ENCODE assay signal across 29 mouse cellular contexts in the genomic region with DNA sequence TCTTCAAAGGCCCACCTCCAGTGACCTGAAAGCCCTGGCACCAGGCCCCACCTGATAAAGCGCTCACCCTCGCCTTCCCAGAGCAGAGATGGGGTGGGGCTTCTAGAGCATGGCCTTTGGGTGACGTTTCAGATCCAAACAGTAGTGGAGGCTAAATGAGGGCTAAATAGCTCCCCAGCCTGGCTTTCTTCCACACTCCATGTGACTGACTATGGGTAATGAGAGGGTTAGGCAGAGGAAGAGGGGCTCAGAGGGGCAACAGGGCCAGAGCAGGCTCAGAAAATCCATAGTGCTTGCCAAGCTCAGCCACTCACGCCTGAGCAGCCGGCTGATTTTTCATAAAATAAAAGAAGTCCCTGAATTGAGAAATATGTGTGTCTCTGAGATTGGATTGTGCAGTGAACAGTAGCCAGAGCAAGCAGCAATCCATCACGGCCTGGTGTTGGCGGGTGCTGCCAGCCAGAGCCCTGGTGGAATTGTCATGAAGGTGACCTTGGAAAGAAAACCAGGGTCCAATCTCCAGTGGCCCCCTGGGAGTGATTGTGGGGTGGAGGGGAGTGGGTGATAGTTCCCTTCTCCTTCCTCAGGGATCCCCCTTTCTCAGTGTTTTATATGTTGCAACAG.
DNase-seq lines count a peak whose midpoint lies in the region; ATAC-seq and TF ChIP-seq lines count a peak whose summit lies in the region.
"Had no signal": no experiment of that assay in that cellular context is flagged by ENCODE, and none has a peak within 500 bp of the region (broad histone marks: within the 10 kb centered on the region; RNA-seq: fewer than 3 reads in every experiment).

No protein-coding gene starts in this region.

- H3K27ac ChIP-seq in hindbrain, embryonic 12.5 days, result 0 out of 2 replicates have a peak overlapping the region, but pooled peaks have one; percentile 24
- no peak overlapping the region for H3K27ac ChIP-seq in hindbrain, postnatal 0 days
- no peak overlapping the region for H3K27ac ChIP-seq in midbrain, embryonic 13.5 days
- H3K27ac ChIP-seq in midbrain, postnatal 0 days (ENCODE audit: low read depth, low read length), result no peak overlapping the region
- H3K27ac ChIP-seq in hindbrain, embryonic 16.5 days (ENCODE audit: low read depth, low read length), result no peak overlapping the region
- H3K27ac ChIP-seq in neural tube, embryonic 15.5 days (replicated peaks), result 0 out of 2 replicates have a peak overlapping the region, but pooled peaks have one; percentile 25
- H3K27ac ChIP-seq: embryonic facial prominence, embryonic 10.5 days; embryonic facial prominence, embryonic 13.5 days; forebrain, embryonic 13.5 days; gastrocnemius, adult 2 months; heart, adult 2 months; heart, embryonic 10.5 days; heart, embryonic 13.5 days had no signal

- WGBS in hindbrain, embryonic 12.5 days, result 77% methylated on average over 7 of the region's 7 CpGs
- 72% methylated on average over 7 of the region's 7 CpGs for WGBS in hindbrain, postnatal 0 days
- whole genome bisulfite sequencing in midbrain, embryonic 13.5 days, result 83% methylated on average over 7 of the region's 7 CpGs
- WGBS in midbrain, postnatal 0 days, result 85% methylated on average over 7 of the region's 7 CpGs
- WGBS in hindbrain, embryonic 16.5 days, result 71% methylated on average over 7 of the region's 7 CpGs
- 70% methylated on average over 7 of the region's 7 CpGs for WGBS in neural tube, embryonic 15.5 days

- DNase-seq in hindbrain, postnatal 0 days (ENCODE audit: low spot score), result no peak
- DNase-seq in midbrain, postnatal 0 days (ENCODE audit: low spot score), result no peak
- no peak for DNase-seq in lung, postnatal 4 days
- DNase-seq: adrenal gland, adult 2 months; adrenal gland, postnatal 14 days; cerebellum, adult 11 months; cerebellum, adult 2 months; cerebellum, adult 9-11 months; cerebellum, postnatal 36 days; embryo, embryonic 11 days; gastrocnemius, adult 2 months; gastrocnemius, postnatal 25 days; heart, adult 2 months; heart, postnatal 14 days; kidney, adult 18-20 months had no signal

- no peaks in the 10 kb centered on the region for H3K4me1 ChIP-seq in hindbrain, embryonic 12.5 days
- no peaks in the 10 kb centered on the region for H3K4me1 ChIP-seq in hindbrain, postnatal 0 days (ENCODE audit: insufficient read depth, low read length)
- no peaks in the 10 kb centered on the region for H3K4me1 ChIP-seq in midbrain, embryonic 13.5 days (replicated peaks)
- no peaks in the 10 kb centered on the region for H3K4me1 ChIP-seq in midbrain, postnatal 0 days (ENCODE audit: insufficient read depth, low read length)
- no peaks in the 10 kb centered on the region for H3K4me1 ChIP-seq in hindbrain, embryonic 16.5 days (ENCODE audit: control insufficient read depth, insufficient read depth, low read depth, low read length)
- H3K4me1 ChIP-seq in neural tube, embryonic 15.5 days, result no peaks in the 10 kb centered on the region
- H3K4me1 ChIP-seq: embryonic facial prominence, embryonic 10.5 days; embryonic facial prominence, embryonic 13.5 days; forebrain, embryonic 13.5 days; heart, embryonic 13.5 days had no signal

- no peak overlapping the region for H3K4me2 ChIP-seq in hindbrain, embryonic 12.5 days (replicated peaks)
- H3K4me2 ChIP-seq in hindbrain, postnatal 0 days (ENCODE audit: low read depth, low read length), result no peak overlapping the region
- H3K4me2 ChIP-seq in midbrain, embryonic 13.5 days (replicated peaks), result no peak overlapping the region
- H3K4me2 ChIP-seq in midbrain, postnatal 0 days (ENCODE audit: low read depth, low read length, poor library complexity, severe bottlenecking), result no peak overlapping the region
- H3K4me2 ChIP-seq in hindbrain, embryonic 16.5 days (ENCODE audit: low read length), result no peak overlapping the region
- H3K4me2 ChIP-seq in neural tube, embryonic 15.5 days, result no peak overlapping the region
- H3K4me2 ChIP-seq: embryonic facial prominence, embryonic 13.5 days; forebrain, embryonic 13.5 days; heart, embryonic 13.5 days had no signal

- H3K4me3 ChIP-seq in hindbrain, embryonic 12.5 days, result no peak overlapping the region
- H3K4me3 ChIP-seq in hindbrain, postnatal 0 days (ENCODE audit: low read length), result no peak overlapping the region
- H3K4me3 ChIP-seq in midbrain, embryonic 13.5 days (replicated peaks), result no peak overlapping the region
- no peak overlapping the region for H3K4me3 ChIP-seq in midbrain, postnatal 0 days (ENCODE audit: low read depth, low read length)
- no peak overlapping the region for H3K4me3 ChIP-seq in hindbrain, embryonic 16.5 days (ENCODE audit: low read length)
- H3K4me3 ChIP-seq in neural tube, embryonic 15.5 days (replicated peaks), result no peak overlapping the region
- H3K4me3 ChIP-seq: embryonic facial prominence, embryonic 10.5 days; embryonic facial prominence, embryonic 13.5 days; erythroblast, embryonic 14.5 days; forebrain, embryonic 13.5 days; gastrocnemius, adult 2 months; heart, adult 2 months; heart, embryonic 10.5 days; heart, embryonic 13.5 days had no signal

- no peak for TF ChIP-seq CTCF in hindbrain, postnatal 0 days (IDR thresholded peaks at IDR 0.05; ENCODE audit: low read depth)
- TF ChIP-seq CTCF in midbrain, postnatal 0 days (IDR thresholded peaks at IDR 0.05), result no peak

- ATAC-seq in hindbrain, embryonic 12.5 days (ENCODE audit: low FRiP score), result peak; percentile 19; the same call in 1 of the 2 replicates
- no peak for ATAC-seq in hindbrain, postnatal 0 days
- ATAC-seq in midbrain, embryonic 13.5 days, result 0 out of 2 replicates have a peak, but pooled peaks have one; percentile 45
- no peak for ATAC-seq in midbrain, postnatal 0 days (ENCODE audit: low FRiP score)
- peak; percentile 64 for ATAC-seq in hindbrain, embryonic 16.5 days
- peak; percentile 59; the same call in 1 of the 2 replicates for ATAC-seq in neural tube, embryonic 15.5 days (ENCODE audit: low FRiP score)
- ATAC-seq: CD4-positive, CD25-positive, alpha-beta regulatory T cell, adult 4 months; forebrain, embryonic 13.5 days; forebrain, embryonic 16.5 days; inflammation-experienced regulatory T-cells, adult 6 months; intestine, embryonic 16.5 days had no signal

- H3K36me3 ChIP-seq in hindbrain, embryonic 12.5 days, result no peaks in the 10 kb centered on the region
- H3K36me3 ChIP-seq in hindbrain, postnatal 0 days (ENCODE audit: insufficient read depth, low read length), result no peaks in the 10 kb centered on the region
- no peaks in the 10 kb centered on the region for H3K36me3 ChIP-seq in midbrain, embryonic 13.5 days
- H3K36me3 ChIP-seq in midbrain, postnatal 0 days (ENCODE audit: insufficient read depth, low read length), result no peaks in the 10 kb centered on the region
- H3K36me3 ChIP-seq in hindbrain, embryonic 16.5 days (ENCODE audit: control insufficient read depth, insufficient read depth, low read length), result no peaks in the 10 kb centered on the region
- no peaks in the 10 kb centered on the region for H3K36me3 ChIP-seq in neural tube, embryonic 15.5 days
- H3K36me3 ChIP-seq: embryonic facial prominence, embryonic 10.5 days; embryonic facial prominence, embryonic 13.5 days; heart, embryonic 10.5 days; heart, embryonic 13.5 days had no signal

- H3K9me3 ChIP-seq in hindbrain, embryonic 12.5 days (replicated peaks), result no peaks in the 10 kb centered on the region
- no peaks in the 10 kb centered on the region for H3K9me3 ChIP-seq in hindbrain, postnatal 0 days (ENCODE audit: low read length)
- no peaks in the 10 kb centered on the region for H3K9me3 ChIP-seq in midbrain, embryonic 13.5 days
- no peaks in the 10 kb centered on the region for H3K9me3 ChIP-seq in midbrain, postnatal 0 days (ENCODE audit: low read length)
- H3K9me3 ChIP-seq in hindbrain, embryonic 16.5 days (ENCODE audit: control insufficient read depth, low read length), result no peaks in the 10 kb centered on the region
- H3K9me3 ChIP-seq in neural tube, embryonic 15.5 days (replicated peaks), result no peaks in the 10 kb centered on the region
- H3K9me3 ChIP-seq: embryonic facial prominence, embryonic 10.5 days; embryonic facial prominence, embryonic 13.5 days; forebrain, embryonic 13.5 days; heart, embryonic 10.5 days; heart, embryonic 13.5 days had no signal

- H3K27me3 ChIP-seq in hindbrain, embryonic 12.5 days, result no peaks in the 10 kb centered on the region
- no peaks in the 10 kb centered on the region for H3K27me3 ChIP-seq in hindbrain, postnatal 0 days (ENCODE audit: insufficient read depth, low read length)
- no peaks in the 10 kb centered on the region for H3K27me3 ChIP-seq in midbrain, embryonic 13.5 days
- H3K27me3 ChIP-seq in midbrain, postnatal 0 days (ENCODE audit: insufficient read depth, low read length), result no peaks in the 10 kb centered on the region
- no peaks in the 10 kb centered on the region for H3K27me3 ChIP-seq in hindbrain, embryonic 16.5 days (replicated peaks; ENCODE audit: control insufficient read depth, insufficient read depth, low read length)
- no peaks in the 10 kb centered on the region for H3K27me3 ChIP-seq in neural tube, embryonic 15.5 days (replicated peaks)
- H3K27me3 ChIP-seq: embryonic facial prominence, embryonic 13.5 days; forebrain, embryonic 13.5 days; heart, embryonic 13.5 days had no signal

- no peak overlapping the region for H3K9ac ChIP-seq in hindbrain, embryonic 12.5 days
- no peak overlapping the region for H3K9ac ChIP-seq in hindbrain, postnatal 0 days (replicated peaks; ENCODE audit: low read length)
- H3K9ac ChIP-seq in midbrain, embryonic 13.5 days (replicated peaks), result no peak overlapping the region
- H3K9ac ChIP-seq in midbrain, postnatal 0 days (replicated peaks; ENCODE audit: low read length, poor library complexity, severe bottlenecking), result no peak overlapping the region
- no peak overlapping the region for H3K9ac ChIP-seq in hindbrain, embryonic 16.5 days (ENCODE audit: low read depth, low read length)
- H3K9ac ChIP-seq in neural tube, embryonic 15.5 days (replicated peaks), result no peak overlapping the region
- H3K9ac ChIP-seq: embryonic facial prominence, embryonic 13.5 days; forebrain, embryonic 13.5 days; heart, embryonic 13.5 days had no signal

Comparison
In these comparisons a context has a peak if more than half of its experiments do, and no peak if none do; other contexts are left out.
1. ATAC-seq: peak in hindbrain, embryonic 12.5 days (single experiment), midbrain, embryonic 13.5 days (single experiment), hindbrain, embryonic 16.5 days (single experiment) and neural tube, embryonic 15.5 days (single experiment); none in hindbrain, postnatal 0 days (single experiment) and midbrain, postnatal 0 days (single experiment).
2. H3K27ac ChIP-seq: peak in hindbrain, embryonic 12.5 days (single experiment) and neural tube, embryonic 15.5 days (single experiment); none in hindbrain, postnatal 0 days (single experiment), midbrain, embryonic 13.5 days (single experiment), midbrain, postnatal 0 days (single experiment) and hindbrain, embryonic 16.5 days (single experiment).